Comparison of ENCODE assay signal across 34 mouse cellular contexts in genomic region chr16:32222399-32222798, GRCm38 (mm10). TPM values are rescaled to one million over a fixed set of nuclear protein-coding genes. Genes with fewer than 3 reads are reported as not detected.
DNase-seq lines count a peak whose midpoint lies in the region; ATAC-seq lines count a peak whose summit lies in the region.
"Had no signal": no experiment of that assay in that cellular context is flagged by ENCODE, and none has a peak within 500 bp of the region (broad histone marks: within the 10 kb centered on the region; RNA-seq: fewer than 3 reads in every experiment).

No protein-coding gene starts in this region.

- H3K27ac ChIP-seq in hindbrain, embryonic 10.5 days, result no peak overlapping the region
- H3K27ac ChIP-seq: embryonic facial prominence, embryonic 12.5 days; embryonic facial prominence, embryonic 15.5 days; gastrocnemius, adult 2 months; heart, embryonic 15.5 days; hindbrain, embryonic 14.5 days; hindbrain, postnatal 0 days had no signal

- H3K4me1 ChIP-seq in hindbrain, embryonic 10.5 days (replicated peaks), result no peaks in the 10 kb centered on the region
- H3K4me1 ChIP-seq: embryonic facial prominence, embryonic 12.5 days; embryonic facial prominence, embryonic 15.5 days; heart, embryonic 12.5 days; heart, embryonic 15.5 days had no signal

- no peaks in the 10 kb centered on the region for H3K36me3 ChIP-seq in hindbrain, embryonic 10.5 days
- H3K36me3 ChIP-seq: embryonic facial prominence, embryonic 12.5 days; embryonic facial prominence, embryonic 15.5 days; heart, embryonic 12.5 days; heart, embryonic 15.5 days had no signal

- DNase-seq in 416B (ENCODE audit: low read depth), result peak; percentile 64
- no peak for DNase-seq in heart, adult 11 months
- no peak for DNase-seq in layer of hippocampus, postnatal 36 days
- no peak for DNase-seq in hindbrain, embryonic 10.5 days (ENCODE audit: low spot score)
- DNase-seq: adrenal gland, adult 8-10 months; adrenal gland, postnatal 25 days; cerebellum, adult 11-12 months; cerebellum, adult 8-10 months; cerebellum, postnatal 10 days; cerebellum, postnatal 36 days; forebrain, postnatal 0 days; gastrocnemius, adult 2 months; gastrocnemius, postnatal 14 days; heart, postnatal 10 days; heart, postnatal 36 days had no signal

- no peaks in the 10 kb centered on the region for H3K9me3 ChIP-seq in hindbrain, embryonic 10.5 days
- H3K9me3 ChIP-seq: embryonic facial prominence, embryonic 12.5 days; embryonic facial prominence, embryonic 15.5 days; heart, embryonic 15.5 days had no signal

- H3K4me3 ChIP-seq in hindbrain, embryonic 10.5 days, result no peak overlapping the region
- H3K4me3 ChIP-seq: embryonic facial prominence, embryonic 12.5 days; embryonic facial prominence, embryonic 15.5 days; gastrocnemius, adult 2 months; heart, embryonic 12.5 days; heart, embryonic 15.5 days had no signal

- 0 out of 2 replicates have a peak, but pooled peaks have one; percentile 50 for ATAC-seq in common myeloid progenitor, adult 5-6 weeks (replicated peaks; ENCODE audit: low read depth, poor library complexity, severe bottlenecking)
- ATAC-seq in megakaryocyte progenitor cell, adult 5-6 weeks (replicated peaks; ENCODE audit: poor library complexity), result peak; percentile 64
- ATAC-seq: activated CD4-positive, CD25-positive, alpha-beta regulatory T cell, adult 4 months; CD4-positive, CD25-positive, alpha-beta regulatory T cell, adult 4 months; forebrain, embryonic 14.5 days; forebrain, postnatal 0 days; hindbrain, postnatal 0 days; inflammation-experienced regulatory T-cells, adult 6 months; intestine, embryonic 16.5 days had no signal

- H3K27me3 ChIP-seq in hindbrain, embryonic 10.5 days (ENCODE audit: insufficient read depth, poor library complexity, severe bottlenecking), result no peaks in the 10 kb centered on the region
- H3K27me3 ChIP-seq: embryonic facial prominence, embryonic 12.5 days; embryonic facial prominence, embryonic 15.5 days; heart, embryonic 12.5 days; heart, embryonic 15.5 days had no signal

RNA-seq across cellular contexts. Expression of gene Fbxo45, which starts 24.6 kb away (rescaled TPM):
- 18.6 and 33.2 TPM in 2 replicates for total RNA-seq in common myeloid progenitor, adult 5-6 weeks (2017)
- 16.3 and 16.5 TPM in 2 replicates for total RNA-seq in megakaryocyte progenitor cell, adult 5-6 weeks (2015)
- total RNA-seq in megakaryocyte progenitor cell, adult 5-6 weeks (2017), result 19.7 and 22.8 TPM in 2 replicates
- total RNA-seq in layer of hippocampus, postnatal 36 days (2021), result 10 to 100 TPM; 48.4 to 50.1 TPM
- 9.0 and 10.6 TPM in 2 replicates for polyA plus RNA-seq in hindbrain, embryonic 10.5 days (2016; fragmentation: Nextera tagmentation; extraction: Ambion mirVana)

RNA-seq across cellular contexts. Expression of gene Wdr53, which starts 24.6 kb away (rescaled TPM):
- total RNA-seq in common myeloid progenitor, adult 5-6 weeks (2017), result 14.7 and 17.1 TPM in 2 replicates
- total RNA-seq in megakaryocyte progenitor cell, adult 5-6 weeks (2015), result 9.5 and 9.9 TPM in 2 replicates
- total RNA-seq in megakaryocyte progenitor cell, adult 5-6 weeks (2017), result 19.6 and 21.6 TPM in 2 replicates
- 10 to 100 TPM; 13.0 to 13.1 TPM for total RNA-seq in layer of hippocampus, postnatal 36 days (2021)
- polyA plus RNA-seq in hindbrain, embryonic 10.5 days (2016; fragmentation: Nextera tagmentation; extraction: Ambion mirVana), result 17.4 and 19.0 TPM in 2 replicates

RNA-seq across cellular contexts. Expression of gene Bex6, which starts 42.8 kb away (rescaled TPM):
- total RNA-seq in common myeloid progenitor, adult 5-6 weeks (2017), result 95.7 and 103 TPM in 2 replicates
- total RNA-seq in megakaryocyte progenitor cell, adult 5-6 weeks (2015), result 103 and 110 TPM in 2 replicates
- 81.8 and 101 TPM in 2 replicates for total RNA-seq in megakaryocyte progenitor cell, adult 5-6 weeks (2017)
- total RNA-seq in layer of hippocampus, postnatal 36 days (2021), result not detected
- polyA plus RNA-seq in hindbrain, embryonic 10.5 days (2016; fragmentation: Nextera tagmentation; extraction: Ambion mirVana), result not detected in 2 replicates
- total RNA-seq: adrenal gland, adult 8-10 months; adrenal gland, postnatal 25 days; forebrain, postnatal 0 days; gastrocnemius, adult 2 months; gastrocnemius, postnatal 14 days; gastrocnemius, postnatal 4 days; heart, postnatal 10 days; heart, postnatal 36 days; hindbrain, postnatal 0 days had no signal
- polyA plus RNA-seq: activated CD4-positive, CD25-positive, alpha-beta regulatory T cell, adult 4 months; brain, embryonic 14.5 days; C2C12; CD4-positive, CD25-positive, alpha-beta regulatory T cell, adult 4 months; forebrain, embryonic 14.5 days; forebrain, postnatal 0 days; frontal cortex, adult 2 months; heart, embryonic 12.5 days; heart, embryonic 15.5 days; hindbrain, embryonic 11.5 days; hindbrain, embryonic 14.5 days; hindbrain, postnatal 0 days; intestine, embryonic 16.5 days had no signal

RNA-seq across cellular contexts. Expression of gene Smco1, which starts 48.9 kb away (rescaled TPM):
- total RNA-seq in common myeloid progenitor, adult 5-6 weeks (2017), result not detected in 2 replicates
- total RNA-seq in megakaryocyte progenitor cell, adult 5-6 weeks (2015), result not detected in 2 replicates
- total RNA-seq in megakaryocyte progenitor cell, adult 5-6 weeks (2017), result not detected in 2 replicates
- total RNA-seq in layer of hippocampus, postnatal 36 days (2021), result under 1 TPM in 1 of 2 experiments, not detected in 1; 0.28 TPM
- 0.10 TPM in 1 of 2 replicates, not detected in the other for polyA plus RNA-seq in hindbrain, embryonic 10.5 days (2016; fragmentation: Nextera tagmentation; extraction: Ambion mirVana)
- total RNA-seq: adrenal gland, adult 8-10 months; forebrain, postnatal 0 days; hindbrain, postnatal 0 days had no signal
- polyA plus RNA-seq: activated CD4-positive, CD25-positive, alpha-beta regulatory T cell, adult 4 months; C2C12; CD4-positive, CD25-positive, alpha-beta regulatory T cell, adult 4 months; embryonic facial prominence, embryonic 12.5 days; forebrain, embryonic 11.5 days; forebrain, embryonic 14.5 days; forebrain, postnatal 0 days; heart, embryonic 12.5 days; hindbrain, embryonic 11.5 days; inflammation-experienced regulatory T-cells, adult 6 months; intestine, embryonic 16.5 days had no signal

RNA-seq across cellular contexts. Expression of gene Rnf168, which starts 54.9 kb away (rescaled TPM):
- 59.8 and 73.1 TPM in 2 replicates for total RNA-seq in common myeloid progenitor, adult 5-6 weeks (2017)
- 17.1 and 18.2 TPM in 2 replicates for total RNA-seq in megakaryocyte progenitor cell, adult 5-6 weeks (2015)
- total RNA-seq in megakaryocyte progenitor cell, adult 5-6 weeks (2017), result 58.3 and 65.7 TPM in 2 replicates
- 10 to 100 TPM; 24.5 to 26.2 TPM for total RNA-seq in layer of hippocampus, postnatal 36 days (2021)
- 24.0 and 32.2 TPM in 2 replicates for polyA plus RNA-seq in hindbrain, embryonic 10.5 days (2016; fragmentation: Nextera tagmentation; extraction: Ambion mirVana)

Comparison
In these comparisons a context has a peak if more than half of its experiments do, and no peak if none do; other contexts are left out.
1. RNA of gene Bex6, which starts 42.8 kb away (total RNA-seq): 81.8 to 110 TPM in megakaryocyte progenitor cell, adult 5-6 weeks and 95.7 to 103 TPM in common myeloid progenitor, adult 5-6 weeks; not detected in layer of hippocampus, postnatal 36 days; every median in the first group is over 10 times any median in the second.